Mouse (Mus musculus): ENCODE measurements around the gene Gpr50. TPM values are rescaled to one million over a fixed set of nuclear protein-coding genes. Genes with fewer than 3 reads are reported as not detected.

The Gpr50 gene
- 0.37 TPM for polyA plus RNA-seq (2014; fragmentation: Illumina TruSeq; extraction: RNeasy Lipid Tissue Mini Kit (QIAGEN cat#74804))

GRCm38 (mm10) chrX:71663374-71663773, at the start of gene Gpr50:
Gene Gpr50, plus strand, starts transcription at chrX:71663667.

Other genes starting within 250 kb of the Gpr50 start
- gene Cd99l2, start 170.8 kb upstream of the Gpr50 start, polyA plus RNA-seq (2014; fragmentation: Illumina TruSeq; extraction: RNeasy Lipid Tissue Mini Kit (QIAGEN cat#74804)): 30.3 TPM
- 333 TPM for gene Hmgb3, start 107.7 kb upstream of the Gpr50 start, polyA plus RNA-seq (2014; fragmentation: Illumina TruSeq; extraction: RNeasy Lipid Tissue Mini Kit (QIAGEN cat#74804))
- 147 TPM for gene Vma21, start 152.3 kb downstream of the Gpr50 start, polyA plus RNA-seq (2014; fragmentation: Illumina TruSeq; extraction: RNeasy Lipid Tissue Mini Kit (QIAGEN cat#74804))